Mouse (Mus musculus): ENCODE measurements around the gene Slc35e4. TPM values are rescaled to one million over a fixed set of nuclear protein-coding genes. Genes with fewer than 3 reads are reported as not detected.

Gene Slc35e4
- polyA plus RNA-seq, 1 experiment from 2014 or later, result 6.7 TPM

GRCm38 (mm10) chr11:3933756-3934285 is 19.4 kb upstream of the Slc35e4 start:
- no peak for ATAC-seq (ENCODE audit: insufficient number of reproducible peaks, low FRiP score, low TSS enrichment, low read depth)
- H3K36me3 ChIP-seq, result no peaks in the 10 kb centered on the region
- no peak overlapping the region for H3K9ac ChIP-seq
- H3K27ac ChIP-seq, result no peak overlapping the region
- WGBS, result 89% methylated on average over 9 of the region's 9 CpGs
- no peak overlapping the region for H3K4me2 ChIP-seq
- H3K27me3 ChIP-seq, result no peaks in the 10 kb centered on the region
- H3K4me3 ChIP-seq, result no peak overlapping the region
- no peaks in the 10 kb centered on the region for H3K9me3 ChIP-seq
- H3K4me1 ChIP-seq, result peaks cover 10% of the 10 kb centered on the region

GRCm38 (mm10) chr11:3931511-3932211 is 17.2 kb upstream of the Slc35e4 start, which contains the start of gene Tcn2:
Gene Tcn2 (minus strand): TSS chr11:3932159.
- under 1% methylated on average over 21 of the region's 26 CpGs for WGBS
- Histone ChIP-seq H3K9ac (peak within 1 kb of the TSS; percentile 23; the same call in 1 of the 2 replicates), H3K27me3 (no peaks in the 10 kb centered on the region), H3K9me3 (no peaks in the 10 kb centered on the region), H3K4me2 (peak within 1 kb of the TSS; percentile 72), H3K4me3 (peak within 1 kb of the TSS; percentile 49), H3K36me3 (peaks cover 4% of the 10 kb centered on the region; the same call in 1 of the 2 replicates), H3K27ac (no peak within 1 kb of the TSS), H3K4me1 (peaks cover 10% of the 10 kb centered on the region)
- peak; percentile 79 for ATAC-seq (ENCODE audit: insufficient number of reproducible peaks, low FRiP score, low TSS enrichment, low read depth)

DNA sequence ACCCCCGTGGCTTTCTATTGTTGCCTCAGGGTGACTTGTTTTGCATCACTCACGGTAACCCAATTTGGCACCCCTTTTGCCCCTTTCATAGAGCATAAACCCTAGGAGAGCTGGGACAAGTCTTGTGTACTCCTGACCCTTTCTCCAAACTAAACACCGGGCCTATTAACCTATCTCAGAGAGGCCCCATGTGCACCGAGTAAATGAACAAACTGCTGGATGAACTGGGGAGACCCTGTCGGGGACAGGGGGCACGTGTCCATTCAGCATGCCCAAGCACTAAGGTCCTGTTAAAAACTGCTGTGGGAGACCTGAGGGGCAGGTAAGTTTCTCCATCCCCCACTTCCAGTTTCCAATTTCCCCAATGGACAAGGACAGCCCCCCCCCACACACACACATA is 16.5 kb upstream of the Slc35e4 start:
- 33% methylated on average over 6 of the region's 6 CpGs for WGBS

GRCm38 (mm10) chr11:3930019-3930418 is 15.6 kb upstream of the Slc35e4 start:
- no peak for ATAC-seq (ENCODE audit: insufficient number of reproducible peaks, low FRiP score, low TSS enrichment, low read depth)
- Histone ChIP-seq H3K27ac (no peak overlapping the region), H3K9ac (no peak overlapping the region), H3K27me3 (no peaks in the 10 kb centered on the region), H3K4me3 (no peak overlapping the region), H3K36me3 (peaks cover 9% of the 10 kb centered on the region), H3K9me3 (no peaks in the 10 kb centered on the region), H3K4me1 (peaks cover 10% of the 10 kb centered on the region), H3K4me2 (no peak overlapping the region)
- 82% methylated on average over 4 of the region's 4 CpGs for WGBS

More for the DNA sequence above, 16.5 kb upstream of the Slc35e4 start:
- H3K27me3 ChIP-seq, result no peaks in the 10 kb centered on the region
- H3K9ac ChIP-seq, result no peak overlapping the region
- no peak for ATAC-seq (ENCODE audit: insufficient number of reproducible peaks, low FRiP score, low TSS enrichment, low read depth)
- H3K4me2 ChIP-seq, result peak overlapping the region; percentile 72
- peaks cover 7% of the 10 kb centered on the region; the same call in 1 of the 2 replicates for H3K36me3 ChIP-seq
- no peaks in the 10 kb centered on the region for H3K9me3 ChIP-seq
- peak overlapping the region; percentile 49 for H3K4me3 ChIP-seq
- H3K4me1 ChIP-seq, result peaks cover 10% of the 10 kb centered on the region
- H3K27ac ChIP-seq, result no peak overlapping the region

DNA sequence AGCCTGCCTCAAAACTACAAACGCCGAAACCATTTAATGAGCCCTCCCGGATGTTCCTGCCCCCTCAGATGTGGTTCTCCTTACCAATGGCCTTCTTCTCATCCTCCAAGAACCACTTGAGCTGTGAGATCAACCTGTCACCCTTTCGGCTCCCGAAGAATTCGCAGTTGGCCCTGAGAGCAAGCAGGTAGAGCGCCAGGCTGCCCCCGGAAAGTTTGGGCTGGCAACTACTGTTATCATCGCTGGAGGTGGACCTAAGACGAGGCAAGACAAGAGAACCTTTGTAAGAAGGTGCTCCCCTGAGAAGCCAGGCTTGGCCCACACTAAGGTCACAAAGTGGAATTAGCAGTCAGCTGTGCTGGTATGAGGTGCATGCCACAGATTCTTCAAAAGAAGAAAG is 11.5 kb upstream of the Slc35e4 start:
- H3K4me3 ChIP-seq, result no peak overlapping the region
- no peak overlapping the region for H3K27ac ChIP-seq
- ATAC-seq (ENCODE audit: insufficient number of reproducible peaks, low FRiP score, low TSS enrichment, low read depth), result no peak
- 89% methylated on average over 10 of the region's 10 CpGs for WGBS
- peaks cover 4% of the 10 kb centered on the region for H3K4me1 ChIP-seq
- no peak overlapping the region for H3K4me2 ChIP-seq
- H3K36me3 ChIP-seq, result peaks cover 35% of the 10 kb centered on the region
- H3K9ac ChIP-seq, result no peak overlapping the region
- no peaks in the 10 kb centered on the region for H3K27me3 ChIP-seq
- no peaks in the 10 kb centered on the region for H3K9me3 ChIP-seq

DNA sequence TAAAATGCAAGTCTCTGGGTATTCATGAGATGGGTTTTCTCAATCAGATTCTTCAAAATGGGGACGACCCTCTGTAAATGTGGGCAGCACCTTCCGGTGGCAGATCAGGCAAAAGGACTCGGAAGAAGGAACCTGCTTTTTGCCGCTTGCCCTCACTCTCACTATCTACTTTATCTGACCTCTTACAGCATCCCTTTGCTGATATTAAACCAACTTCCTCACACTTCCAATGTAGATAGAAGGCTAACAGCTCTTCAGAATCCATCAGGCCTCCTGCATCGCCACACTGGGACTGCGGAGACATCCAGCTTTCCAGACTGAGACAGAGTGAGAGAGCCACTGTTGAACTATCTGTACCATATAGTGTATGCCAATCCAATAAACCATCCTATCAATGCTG is 8.3 kb upstream of the Slc35e4 start:
- H3K4me1 ChIP-seq, result no peaks in the 10 kb centered on the region
- H3K4me2 ChIP-seq, result no peak overlapping the region
- no peaks in the 10 kb centered on the region for H3K9me3 ChIP-seq
- no peak for ATAC-seq (ENCODE audit: insufficient number of reproducible peaks, low FRiP score, low TSS enrichment, low read depth)
- H3K4me3 ChIP-seq, result no peak overlapping the region
- no peak overlapping the region for H3K9ac ChIP-seq
- H3K27me3 ChIP-seq, result no peaks in the 10 kb centered on the region
- no peak overlapping the region for H3K27ac ChIP-seq
- H3K36me3 ChIP-seq, result peaks cover 35% of the 10 kb centered on the region
- 94% methylated on average over 6 of the region's 6 CpGs for WGBS

DNA sequence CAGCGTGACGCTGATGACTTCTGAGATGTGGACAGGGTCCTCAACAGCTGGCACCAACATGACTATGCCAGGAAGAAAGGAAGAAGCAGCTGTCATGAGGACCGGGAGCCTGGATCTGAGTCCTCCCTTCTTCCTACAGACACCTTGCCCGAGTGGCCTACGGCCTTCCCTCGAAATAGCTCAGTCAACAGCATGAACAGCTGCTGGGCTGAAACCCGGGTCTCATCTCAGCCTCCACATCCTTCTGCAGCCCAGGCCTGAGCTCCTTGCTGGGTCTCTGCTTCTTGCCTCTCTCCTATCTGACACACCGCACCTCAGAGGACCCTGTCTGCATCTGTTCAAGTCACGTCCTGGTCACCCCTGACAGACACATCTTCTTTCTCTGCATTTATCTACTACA is 7.7 kb upstream of the Slc35e4 start:
- ATAC-seq (ENCODE audit: insufficient number of reproducible peaks, low FRiP score, low TSS enrichment, low read depth), result no peak
- WGBS, result 94% methylated on average over 9 of the region's 9 CpGs

GRCm38 (mm10) chr11:3921281-3921850 is 6.9 kb upstream of the Slc35e4 start:
- no peak overlapping the region for H3K4me2 ChIP-seq
- ATAC-seq (ENCODE audit: insufficient number of reproducible peaks, low FRiP score, low TSS enrichment, low read depth), result no peak
- no peaks in the 10 kb centered on the region for H3K9me3 ChIP-seq
- no peaks in the 10 kb centered on the region for H3K27me3 ChIP-seq
- H3K4me3 ChIP-seq, result no peak overlapping the region
- no peak overlapping the region for H3K27ac ChIP-seq
- no peaks in the 10 kb centered on the region for H3K4me1 ChIP-seq
- WGBS, result 29% methylated on average over 8 of the region's 8 CpGs
- peaks cover 32% of the 10 kb centered on the region for H3K36me3 ChIP-seq
- no peak overlapping the region for H3K9ac ChIP-seq

More for the DNA sequence above, 7.7 kb upstream of the Slc35e4 start:
- no peaks in the 10 kb centered on the region for H3K9me3 ChIP-seq
- no peak overlapping the region for H3K4me2 ChIP-seq
- no peak overlapping the region for H3K27ac ChIP-seq
- H3K4me1 ChIP-seq, result no peaks in the 10 kb centered on the region
- H3K9ac ChIP-seq, result no peak overlapping the region
- no peak overlapping the region for H3K4me3 ChIP-seq
- H3K36me3 ChIP-seq, result peaks cover 32% of the 10 kb centered on the region
- no peaks in the 10 kb centered on the region for H3K27me3 ChIP-seq

DNA sequence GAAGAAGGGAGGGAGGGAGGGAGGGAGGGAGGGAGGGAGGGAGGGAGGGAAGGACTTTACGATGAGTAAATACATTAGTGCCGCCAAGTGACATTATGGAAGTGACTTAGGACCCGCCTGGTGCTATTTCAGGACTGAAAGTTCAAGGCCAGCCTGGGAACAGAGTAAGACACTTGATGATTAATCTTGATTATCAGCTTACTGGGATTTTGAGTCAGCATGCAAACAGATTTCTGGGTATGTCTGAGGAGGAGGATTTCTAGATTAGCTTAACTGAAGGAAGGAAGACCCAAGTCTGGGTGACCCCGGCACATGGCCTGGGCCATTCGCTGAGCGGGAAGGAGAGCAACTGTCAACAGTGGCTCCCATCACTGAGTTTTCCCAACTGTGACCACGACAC is 6.0 kb upstream of the Slc35e4 start:
- ATAC-seq (ENCODE audit: insufficient number of reproducible peaks, low FRiP score, low TSS enrichment, low read depth), result no peak
- Histone ChIP-seq H3K9ac (no peak overlapping the region), H3K4me3 (no peak overlapping the region), H3K27me3 (no peaks in the 10 kb centered on the region), H3K9me3 (no peaks in the 10 kb centered on the region), H3K4me2 (no peak overlapping the region), H3K36me3 (peaks cover 28% of the 10 kb centered on the region), H3K27ac (no peak overlapping the region), H3K4me1 (no peaks in the 10 kb centered on the region)
- 85% methylated on average over 7 of the region's 7 CpGs for WGBS

- no peaks in the 10 kb centered on the region for H3K9me3 ChIP-seq
- no peak for ATAC-seq (ENCODE audit: insufficient number of reproducible peaks, low FRiP score, low TSS enrichment, low read depth)
- 35% methylated on average over 1 of the region's 1 CpGs for WGBS
Measured at GRCm38 (mm10) chr11:3918738-3919137, 4.3 kb upstream of the Slc35e4 start.

GRCm38 (mm10) chr11:3913316-3914108 is 952 bp downstream of the Slc35e4 start:
- peaks cover 7% of the 10 kb centered on the region for H3K27me3 ChIP-seq
- no peaks in the 10 kb centered on the region for H3K9me3 ChIP-seq
- H3K9ac ChIP-seq, result peak overlapping the region; percentile 8
- peak overlapping the region; percentile 88 for H3K27ac ChIP-seq
- H3K36me3 ChIP-seq, result no peaks in the 10 kb centered on the region
- peak; percentile 78 for ATAC-seq (ENCODE audit: insufficient number of reproducible peaks, low FRiP score, low TSS enrichment, low read depth)
- peak overlapping the region; percentile 53 for H3K4me3 ChIP-seq
- H3K4me2 ChIP-seq, result peak overlapping the region; percentile 74
- WGBS, result under 1% methylated on average over 65 of the region's 65 CpGs
- peaks cover 35% of the 10 kb centered on the region for H3K4me1 ChIP-seq

More at GRCm38 (mm10) chr11:3918738-3919137, 4.3 kb upstream of the Slc35e4 start:
- peaks cover 15% of the 10 kb centered on the region for H3K36me3 ChIP-seq
- H3K27ac ChIP-seq, result no peak overlapping the region
- H3K9ac ChIP-seq, result no peak overlapping the region
- H3K4me2 ChIP-seq, result no peak overlapping the region
- no peaks in the 10 kb centered on the region for H3K27me3 ChIP-seq
- peaks cover 9% of the 10 kb centered on the region for H3K4me1 ChIP-seq
- H3K4me3 ChIP-seq, result no peak overlapping the region

Measured in limb, embryonic 15.5 days (tissue).